Mouse (Mus musculus): ENCODE measurements around the gene A430005L14Rik. TPM values are rescaled to one million over a fixed set of nuclear protein-coding genes. Genes with fewer than 3 reads are reported as not detected.

The A430005L14Rik gene
- total RNA-seq, 2 experiments from 2014 or later = 25.0 to 45.4 TPM

DNA sequence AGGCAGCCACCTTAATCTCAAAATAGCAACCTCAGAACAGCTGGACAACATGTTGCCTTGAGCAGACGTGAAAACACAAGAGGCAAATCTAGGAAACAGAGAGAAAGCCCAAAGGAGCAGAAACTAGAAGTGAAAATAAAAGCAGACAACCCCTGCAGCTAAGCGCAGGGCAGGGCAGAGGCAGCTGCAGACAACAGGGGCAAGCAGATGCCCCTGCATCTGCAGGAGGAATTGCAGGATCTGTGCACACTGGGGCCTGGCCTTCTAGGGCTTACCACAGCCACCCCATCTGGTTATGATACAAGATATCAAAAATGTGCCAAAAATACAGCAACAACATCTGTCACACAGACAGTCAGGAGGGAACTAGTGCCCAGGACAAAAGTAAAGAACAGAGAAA, 10.5 kb downstream of the A430005L14Rik start:
- ATAC-seq (replicated peaks; ENCODE audit: poor library complexity, severe bottlenecking) = no peak

DNA sequence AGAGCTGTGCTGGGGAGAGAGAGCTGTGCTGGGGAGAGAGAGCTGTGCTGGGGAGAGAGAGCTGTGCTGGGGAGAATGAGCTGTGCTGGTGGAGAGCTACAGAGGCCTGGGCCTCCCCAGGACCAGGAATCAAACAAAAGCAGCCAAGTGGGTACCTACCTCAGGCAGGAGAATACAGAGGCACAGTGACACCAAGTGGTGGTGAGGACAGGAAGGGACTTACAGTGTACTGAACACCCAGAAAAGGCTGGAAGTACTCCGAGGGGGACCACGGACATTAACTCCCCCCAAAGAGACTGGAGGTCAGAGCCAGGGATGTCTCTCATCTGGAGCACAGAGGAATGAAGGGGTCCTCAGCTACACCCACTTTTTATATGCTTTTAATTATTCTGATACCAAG, 11.0 kb downstream of the A430005L14Rik start:
- ATAC-seq (replicated peaks; ENCODE audit: poor library complexity, severe bottlenecking) = no peak

DNA sequence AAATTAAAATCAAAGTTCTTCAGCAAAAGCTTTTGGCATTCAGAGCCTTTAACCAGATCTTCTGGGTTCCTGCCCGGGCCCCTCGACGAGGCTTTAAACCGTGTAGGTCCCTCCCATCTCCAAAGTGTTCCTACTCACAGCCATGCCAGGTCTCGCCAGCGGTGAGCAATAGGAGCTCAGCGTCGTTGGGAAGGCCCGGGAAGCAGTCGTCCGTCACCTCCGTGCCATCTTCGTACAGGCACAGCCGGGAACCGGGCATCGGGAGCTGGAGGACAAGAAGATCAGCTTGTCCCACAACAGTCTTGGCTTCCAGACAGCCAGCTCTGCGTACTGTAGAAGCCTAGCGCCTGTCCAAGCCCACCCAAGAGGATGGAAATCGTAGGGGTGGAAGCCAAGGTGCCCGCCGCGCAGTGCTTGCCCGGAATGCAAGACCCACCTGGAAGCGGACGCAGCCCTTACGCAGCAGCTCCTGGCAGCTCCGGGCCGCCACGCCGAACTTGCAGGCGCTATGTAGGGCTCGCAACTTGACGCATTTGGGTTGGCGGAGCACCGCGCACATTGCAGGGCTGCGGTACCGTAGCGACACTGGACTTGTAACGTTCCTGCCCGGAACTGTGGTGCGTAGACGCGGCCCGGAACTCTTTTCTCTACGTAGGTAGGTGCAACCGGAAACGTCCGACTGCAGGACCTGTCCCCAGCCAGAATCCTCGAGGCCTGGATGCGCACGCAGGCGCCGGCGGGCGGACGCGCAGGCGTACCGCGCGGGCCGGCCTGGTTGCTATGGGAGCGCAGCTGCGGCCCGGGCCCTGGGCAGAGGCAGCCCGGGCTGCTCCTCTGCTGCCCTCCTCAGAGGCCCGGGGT, 17.6 kb downstream of the A430005L14Rik start, which contains the start of the genes Dffb and Cep104:
Dffb (minus strand) TSS at position 696 of the 861 bp plus-strand sequence.
Cep104 (plus strand) TSS at position 764 of the 861 bp plus-strand sequence.
- peak; percentile 89 for ATAC-seq (replicated peaks; ENCODE audit: poor library complexity, severe bottlenecking)

DNA sequence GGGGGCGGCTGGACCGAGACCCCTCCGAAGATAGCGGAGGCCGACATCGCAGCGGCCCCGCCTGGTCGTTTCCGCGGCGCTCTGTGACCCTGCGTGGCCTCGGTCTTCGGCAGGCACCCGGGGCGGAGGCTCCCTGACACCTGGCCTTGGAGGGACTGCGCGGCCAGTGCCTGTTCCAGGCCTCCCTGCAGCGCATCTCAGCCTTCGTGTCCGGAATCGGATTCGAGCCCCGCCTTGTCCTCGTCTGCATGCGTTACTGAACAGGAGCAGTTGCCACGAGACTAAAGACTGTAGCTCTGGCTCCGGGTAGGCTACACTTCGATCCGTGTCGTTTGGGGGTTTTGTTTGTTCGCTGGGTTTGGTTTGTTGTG, 18.2 kb downstream of the A430005L14Rik start:
- peak; percentile 38 for ATAC-seq (replicated peaks; ENCODE audit: poor library complexity, severe bottlenecking)

DNA sequence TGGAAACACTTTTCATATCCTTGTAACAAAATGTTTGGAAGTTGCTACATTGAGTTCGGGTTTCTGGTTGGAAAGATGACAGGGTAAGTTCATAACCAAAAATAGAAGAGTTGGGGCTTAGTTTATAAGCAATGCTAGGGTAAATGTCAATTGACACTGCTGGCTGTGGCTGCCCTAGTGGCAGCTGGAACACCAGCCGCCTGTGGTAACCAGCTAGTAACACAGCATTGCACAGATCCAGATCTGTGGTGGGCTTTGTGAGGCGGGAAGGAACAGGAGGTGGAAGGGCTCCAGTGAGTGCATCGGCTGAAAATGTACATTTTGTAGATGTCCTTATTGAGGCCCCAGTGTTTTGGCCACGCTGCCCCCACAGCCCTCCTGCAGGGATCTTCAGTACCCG, 18.7 kb downstream of the A430005L14Rik start:
- peak; percentile 53 for ATAC-seq (replicated peaks; ENCODE audit: poor library complexity, severe bottlenecking)

DNA sequence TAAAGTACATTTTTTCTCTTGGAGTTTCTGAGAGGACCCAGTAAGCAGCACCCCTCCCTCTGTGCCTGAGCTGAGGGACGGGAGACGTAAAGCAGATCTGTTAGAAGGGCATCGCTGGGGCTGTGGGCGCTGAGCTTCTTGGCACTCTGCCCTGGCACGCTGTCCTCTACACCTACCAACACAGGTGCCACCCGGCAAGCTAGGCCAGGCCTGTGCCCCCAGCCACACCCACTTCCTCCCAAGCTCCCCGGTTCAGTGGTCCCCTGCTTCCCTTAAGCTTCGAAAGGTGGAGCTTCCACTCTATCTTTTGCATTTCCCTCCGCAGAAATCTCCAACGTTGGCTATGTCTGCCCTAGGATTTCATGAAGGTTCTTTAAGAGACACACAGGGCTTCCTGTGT, 22.2 kb downstream of the A430005L14Rik start:
- no peak for ATAC-seq (replicated peaks; ENCODE audit: poor library complexity, severe bottlenecking)

DNA sequence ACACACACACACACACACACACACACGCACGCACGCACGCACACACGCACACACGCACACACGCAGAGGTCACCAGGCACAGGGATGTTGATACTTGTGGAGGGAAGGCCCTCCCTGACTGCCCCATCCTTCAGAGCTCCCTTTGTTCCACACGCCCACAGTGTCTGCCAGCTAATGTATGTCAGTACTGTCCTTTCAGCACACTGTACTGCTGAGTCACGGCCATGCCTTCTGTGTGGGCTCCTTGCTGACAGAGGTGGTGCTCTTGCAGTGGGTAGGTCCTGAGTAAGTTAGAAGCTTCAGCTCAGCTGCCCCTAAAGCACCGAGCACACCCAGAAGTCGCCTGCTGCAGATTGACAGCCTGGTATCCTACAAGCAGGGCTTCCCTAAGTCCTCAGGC, 23.4 kb downstream of the A430005L14Rik start:
- ATAC-seq (replicated peaks; ENCODE audit: poor library complexity, severe bottlenecking) = no peak

DNA sequence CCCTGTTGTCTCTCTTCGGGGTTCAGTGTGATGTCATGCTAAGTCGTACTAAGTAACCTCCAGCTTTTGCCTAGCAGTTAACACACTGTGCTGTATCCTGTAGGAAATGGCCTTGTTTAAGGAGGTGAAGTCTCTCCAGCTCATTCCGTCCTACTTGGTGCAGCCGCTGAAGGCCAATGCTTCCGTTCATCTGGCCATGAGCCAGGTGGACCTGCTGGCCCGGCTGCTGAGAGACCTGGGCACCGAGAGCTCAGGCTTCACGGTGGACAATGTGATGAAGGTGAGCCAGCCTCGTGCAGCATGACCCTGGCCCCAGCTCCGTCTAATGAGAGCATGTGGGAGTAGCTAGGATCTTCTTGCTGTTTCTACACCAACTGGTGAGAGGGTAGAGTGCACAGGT, 35.7 kb downstream of the A430005L14Rik start:
- ATAC-seq (replicated peaks; ENCODE audit: poor library complexity, severe bottlenecking) = no peak

DNA sequence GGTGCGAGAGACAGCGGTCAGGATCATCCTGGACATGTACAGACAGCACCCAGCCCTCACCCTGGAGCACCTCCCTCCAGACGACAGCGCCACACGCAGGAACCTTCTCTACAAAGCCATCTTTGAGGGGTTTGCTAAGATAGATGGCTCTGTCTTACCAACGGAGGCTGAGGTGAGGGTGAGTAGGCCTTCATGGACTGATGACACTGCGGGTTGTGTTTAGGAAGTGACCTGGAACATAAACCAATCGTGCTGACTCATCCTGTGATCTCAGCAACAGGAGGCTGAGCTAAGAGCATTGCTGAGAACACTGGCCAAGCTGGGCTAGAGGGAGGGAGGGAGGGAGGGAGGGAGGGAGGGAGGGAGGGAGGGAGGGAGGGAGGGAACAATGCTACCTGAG, 36.5 kb downstream of the A430005L14Rik start:
- ATAC-seq (replicated peaks; ENCODE audit: poor library complexity, severe bottlenecking) = no peak

DNA sequence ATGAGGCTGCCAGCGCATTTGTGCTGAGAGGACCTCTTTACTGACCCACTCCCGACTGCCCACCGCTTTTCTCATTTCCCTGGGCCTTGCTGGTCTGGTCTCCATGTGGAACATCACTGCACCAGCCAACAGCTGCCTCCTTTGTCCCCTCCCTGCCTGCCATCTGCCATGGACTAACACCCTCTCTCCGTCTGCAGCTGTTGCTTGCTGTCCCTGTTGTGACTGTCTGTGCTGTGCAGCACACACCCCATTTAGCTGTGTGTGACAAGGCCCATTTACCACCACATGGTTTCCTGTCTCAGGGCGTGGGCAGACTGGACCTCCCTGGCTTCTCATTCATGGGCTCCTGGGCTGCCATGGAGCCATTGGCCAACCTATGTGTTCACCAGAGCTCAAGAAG, 48.5 kb downstream of the A430005L14Rik start:
- no peak for ATAC-seq (replicated peaks; ENCODE audit: poor library complexity, severe bottlenecking)

DNA sequence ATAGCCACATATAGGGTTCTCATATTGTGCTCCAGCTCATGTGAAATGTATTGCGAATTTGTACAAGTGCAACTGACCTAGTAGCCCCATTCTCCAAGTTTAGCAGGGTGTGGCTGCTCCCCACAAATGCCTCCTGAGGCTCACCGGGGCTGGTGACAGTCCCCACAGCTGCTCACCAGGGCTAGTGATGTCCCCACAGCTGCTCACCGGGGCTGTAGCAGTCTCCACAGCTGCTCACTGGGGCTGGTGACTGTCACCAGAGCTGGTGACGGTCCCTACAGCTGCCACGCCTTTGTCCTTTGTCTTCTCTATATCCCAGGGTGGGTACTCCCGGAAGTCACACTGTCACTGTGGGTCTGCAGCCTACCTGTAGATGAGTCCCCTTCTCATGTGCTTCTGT, 49.2 kb downstream of the A430005L14Rik start:
- no peak for ATAC-seq (replicated peaks; ENCODE audit: poor library complexity, severe bottlenecking)

DNA sequence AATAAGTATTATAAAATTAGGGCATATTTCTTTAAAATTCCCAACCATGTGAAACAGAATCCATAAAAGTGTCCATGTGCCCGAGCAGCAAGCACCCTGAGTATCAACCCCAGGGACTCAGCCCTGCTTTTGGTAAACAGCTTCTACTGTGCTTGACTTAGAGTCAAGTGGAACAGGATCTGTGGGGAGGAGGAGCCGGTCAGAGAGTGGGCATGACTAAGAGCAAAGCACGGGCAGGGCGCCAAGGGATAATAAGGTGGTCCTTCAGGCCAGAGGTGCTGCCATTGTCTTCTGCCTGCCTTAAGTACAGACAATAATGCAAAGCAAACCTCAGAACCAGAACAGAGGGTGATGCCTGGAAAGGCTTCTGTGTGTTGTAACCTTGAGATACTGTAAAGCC, 50.7 kb downstream of the A430005L14Rik start:
- ATAC-seq (replicated peaks; ENCODE audit: poor library complexity, severe bottlenecking) = no peak

DNA sequence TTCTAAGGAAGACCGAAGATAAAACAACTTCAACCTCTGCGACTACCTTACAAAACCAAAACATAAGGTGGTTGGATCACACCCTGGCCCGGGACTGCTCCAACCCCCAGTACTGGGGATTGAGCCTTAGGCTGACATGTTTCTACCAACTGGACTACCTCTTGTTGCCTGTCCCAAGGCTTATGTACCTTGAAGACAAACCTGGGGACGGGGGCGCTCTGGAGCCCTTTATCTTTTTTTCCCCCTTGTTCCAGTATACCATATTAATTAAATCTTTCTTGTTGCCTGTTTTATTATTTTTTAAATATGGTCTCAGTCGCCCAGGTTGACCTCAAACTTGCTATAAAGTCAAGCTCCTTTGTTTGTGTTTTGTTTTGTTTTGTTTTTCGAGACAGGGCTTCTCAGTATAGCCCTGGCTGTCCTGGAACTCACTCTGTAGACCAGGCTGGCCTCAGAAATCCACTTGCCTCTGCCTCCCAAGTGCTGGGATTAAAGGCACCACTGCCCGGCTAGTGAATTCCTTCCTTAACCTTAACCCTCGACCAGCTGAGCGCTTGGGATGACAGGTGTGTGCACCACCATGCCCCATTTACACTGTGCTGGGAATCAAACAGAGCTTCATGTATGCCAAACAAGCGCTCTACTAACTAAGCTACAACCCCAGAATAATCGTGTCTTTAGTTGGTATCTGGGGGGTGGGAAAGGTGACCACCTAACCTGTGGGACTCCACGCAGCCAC, 54.0 kb downstream of the A430005L14Rik start:
- peak; percentile 28 for ATAC-seq (replicated peaks; ENCODE audit: poor library complexity, severe bottlenecking)

Other genes starting within 250 kb of the A430005L14Rik start
- 11.8 and 14.2 TPM in 2 replicates for gene Dffb, start 17.9 kb downstream of the A430005L14Rik start, total RNA-seq (2014; fragmentation: Nextera tagmentation)
- gene Dffb, start 17.9 kb downstream of the A430005L14Rik start, total RNA-seq (2017) = 6.7 and 13.4 TPM in 2 replicates
- 5.7 and 10.7 TPM in 2 replicates for gene Cep104, start 18.0 kb downstream of the A430005L14Rik start, total RNA-seq (2014; fragmentation: Nextera tagmentation)
- gene Cep104, start 18.0 kb downstream of the A430005L14Rik start, total RNA-seq (2017) = 4.2 and 6.9 TPM in 2 replicates
- 15.7 and 22.7 TPM in 2 replicates for gene Lrrc47, start 54.5 kb downstream of the A430005L14Rik start, total RNA-seq (2014; fragmentation: Nextera tagmentation)
- 23.5 and 32.4 TPM in 2 replicates for gene Lrrc47, start 54.5 kb downstream of the A430005L14Rik start, total RNA-seq (2017)
- not detected in 2 replicates for gene Smim1, start 69.0 kb downstream of the A430005L14Rik start, total RNA-seq (2014; fragmentation: Nextera tagmentation)
- 0.05 and 0.60 TPM in 2 replicates for gene Smim1, start 69.0 kb downstream of the A430005L14Rik start, total RNA-seq (2017)
- gene Ccdc27, start 85.4 kb downstream of the A430005L14Rik start, total RNA-seq (2014; fragmentation: Nextera tagmentation) = not detected in 2 replicates
- not detected in 2 replicates for gene Ccdc27, start 85.4 kb downstream of the A430005L14Rik start, total RNA-seq (2017)
- gene Trp73, start 183.0 kb downstream of the A430005L14Rik start, total RNA-seq (2014; fragmentation: Nextera tagmentation) = not detected in 2 replicates
- not detected in 2 replicates for gene Trp73, start 183.0 kb downstream of the A430005L14Rik start, total RNA-seq (2017)
- 8.0 and 18.9 TPM in 2 replicates for gene Wrap73, start 185.1 kb downstream of the A430005L14Rik start, total RNA-seq (2014; fragmentation: Nextera tagmentation)
- 8.6 and 24.1 TPM in 2 replicates for gene Wrap73, start 185.1 kb downstream of the A430005L14Rik start, total RNA-seq (2017)
- 44.9 and 52.5 TPM in 2 replicates for gene Tprgl, start 203.4 kb downstream of the A430005L14Rik start, total RNA-seq (2014; fragmentation: Nextera tagmentation)
- 28.9 and 29.8 TPM in 2 replicates for gene Tprgl, start 203.4 kb downstream of the A430005L14Rik start, total RNA-seq (2017)
- gene Megf6, start 213.5 kb downstream of the A430005L14Rik start, total RNA-seq (2014; fragmentation: Nextera tagmentation) = not detected in 2 replicates
- gene Megf6, start 213.5 kb downstream of the A430005L14Rik start, total RNA-seq (2017) = not detected in 2 replicates